Mouse (Mus musculus): ENCODE results near the gene Ppil2. TPM values are rescaled to one million over a fixed set of nuclear protein-coding genes. Genes with fewer than 3 reads are reported as not detected.

Gene Ppil2
- polyA plus RNA-seq, 1 experiment = 84.6 TPM

DNA sequence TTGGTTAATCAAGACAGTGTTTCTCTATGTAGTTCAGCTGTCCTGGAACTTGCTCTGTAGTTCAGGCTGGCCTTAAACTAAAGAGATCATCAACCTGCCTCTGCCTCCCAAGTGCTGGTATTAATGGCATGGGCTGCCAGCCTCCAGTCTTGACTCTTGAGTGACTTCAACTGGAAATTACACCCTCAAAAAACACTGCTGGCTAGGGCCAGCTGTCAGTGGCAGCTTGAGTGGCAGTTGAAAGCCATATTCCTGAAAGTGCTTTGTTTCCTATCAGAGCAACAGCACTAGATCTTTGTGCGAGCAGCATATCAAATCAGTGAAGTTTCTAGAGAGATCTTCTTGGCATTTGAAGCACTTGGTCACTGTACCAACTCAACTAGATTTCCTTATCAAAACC is 69.6 kb downstream of the Ppil2 start:
- no peaks in the 10 kb centered on the region for H3K4me1 ChIP-seq (ENCODE audit: control insufficient read depth, insufficient read depth, insufficient read length)
- H3K4me3 ChIP-seq (ENCODE audit: extremely low read depth, insufficient read depth, insufficient read length) = no peak overlapping the region
- TF ChIP-seq CTCF (IDR thresholded peaks at IDR 0.05; ENCODE audit: extremely low read depth, insufficient read depth, insufficient read length, insufficient replicate concordance) = no peak
- TF ChIP-seq POLR2A (IDR thresholded peaks at IDR 0.05; ENCODE audit: low read depth, low read length) = no peak
- H3K27me3 ChIP-seq (ENCODE audit: control insufficient read depth, insufficient read depth, low read length) = no peaks in the 10 kb centered on the region
- DNase-seq (ENCODE audit: low read depth in 1 of 2, low spot score in 2 of 2) = no peak
- WGBS = 93% methylated on average over 1 of the region's 1 CpGs
- no peak overlapping the region for H3K27ac ChIP-seq (ENCODE audit: insufficient read depth, low read length)
- peaks cover 33% of the 10 kb centered on the region for H3K36me3 ChIP-seq (ENCODE audit: control insufficient read depth, insufficient read depth, low read length)

DNA sequence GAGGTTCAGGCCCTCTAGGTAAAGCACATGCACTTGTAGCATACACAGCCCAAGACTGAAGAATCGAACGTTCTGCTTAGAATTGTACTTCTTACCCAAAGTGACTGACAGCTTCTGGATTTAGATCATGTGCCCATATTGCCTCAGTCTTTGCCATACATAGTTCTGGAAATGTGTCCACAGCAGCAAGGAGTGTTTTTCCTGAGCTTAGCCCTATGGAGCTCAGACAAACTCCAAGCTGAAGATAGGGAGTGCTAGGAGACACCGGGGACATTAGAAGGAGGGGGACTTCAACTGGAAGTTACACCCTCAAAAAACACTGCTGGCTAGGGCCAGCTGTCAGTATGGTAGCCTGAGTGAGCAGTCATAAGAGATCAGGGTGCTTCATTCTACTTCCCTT is 70.3 kb downstream of the Ppil2 start:
- Histone ChIP-seq H3K36me3 (ENCODE audit: control insufficient read depth, insufficient read depth, low read length) (peaks cover 39% of the 10 kb centered on the region), H3K27me3 (ENCODE audit: control insufficient read depth, insufficient read depth, low read length) (no peaks in the 10 kb centered on the region), H3K27ac (ENCODE audit: insufficient read depth, low read length) (no peak overlapping the region), H3K4me1 (ENCODE audit: control insufficient read depth, insufficient read depth, insufficient read length) (no peaks in the 10 kb centered on the region), H3K4me3 (ENCODE audit: extremely low read depth, insufficient read depth, insufficient read length) (no peak overlapping the region)
- 95% methylated on average over 3 of the region's 3 CpGs for WGBS
- no peak for DNase-seq (ENCODE audit: low read depth in 1 of 2, low spot score in 2 of 2)
- TF ChIP-seq CTCF (IDR thresholded peaks at IDR 0.05; ENCODE audit: extremely low read depth, insufficient read depth, insufficient read length, insufficient replicate concordance) = no peak
- TF ChIP-seq POLR2A (IDR thresholded peaks at IDR 0.05; ENCODE audit: low read depth, low read length) = no peak

Other genes starting within 250 kb of the Ppil2 start
- gene Igll1, start 247.3 kb downstream of the Ppil2 start, polyA plus RNA-seq (2012; rRNA removed) = 0.25 TPM in 1 of 2 replicates, not detected in the other
- gene Top3b, start 240.5 kb downstream of the Ppil2 start, polyA plus RNA-seq (2012; rRNA removed) = 63.3 and 65.7 TPM in 2 replicates
- gene Vpreb1, start 240.4 kb downstream of the Ppil2 start, polyA plus RNA-seq (2012; rRNA removed) = 2.6 and 4.6 TPM in 2 replicates
- gene Ppm1f, start 214.8 kb downstream of the Ppil2 start, polyA plus RNA-seq (2012; rRNA removed) = 10.1 and 11.3 TPM in 2 replicates
- 48.3 and 48.7 TPM in 2 replicates for gene Mapk1, start 127.9 kb downstream of the Ppil2 start, polyA plus RNA-seq (2012; rRNA removed)
- gene Ypel1, start 41.6 kb downstream of the Ppil2 start, polyA plus RNA-seq (2012; rRNA removed) = 0.43 and 0.61 TPM in 2 replicates
- gene 2610318N02Rik, start 13.9 kb upstream of the Ppil2 start, polyA plus RNA-seq (2012; rRNA removed) = 6.2 and 7.1 TPM in 2 replicates
- gene Sdf2l1, start 21.1 kb upstream of the Ppil2 start, polyA plus RNA-seq (2012; rRNA removed) = 71.8 and 79.3 TPM in 2 replicates
- gene Ydjc, start 33.4 kb upstream of the Ppil2 start, polyA plus RNA-seq (2012; rRNA removed) = 13.1 and 19.9 TPM in 2 replicates
- gene Ccdc116, start 36.0 kb upstream of the Ppil2 start, polyA plus RNA-seq (2012; rRNA removed) = 1.5 and 2.1 TPM in 2 replicates
- 28.3 and 31.4 TPM in 2 replicates for gene Ube2l3, start 91.4 kb upstream of the Ppil2 start, polyA plus RNA-seq (2012; rRNA removed)
- 0.02 and 0.07 TPM in 2 replicates for gene Rimbp3, start 97.3 kb upstream of the Ppil2 start, polyA plus RNA-seq (2012; rRNA removed)
- 1.2 and 1.5 TPM in 2 replicates for gene Hic2, start 122.3 kb upstream of the Ppil2 start, polyA plus RNA-seq (2012; rRNA removed)
- gene Tmem191c, start 164.8 kb upstream of the Ppil2 start, polyA plus RNA-seq (2012; rRNA removed) = 20.0 and 22.9 TPM in 2 replicates
- 0.05 and 0.14 TPM in 2 replicates for gene Serpind1, start 220.1 kb upstream of the Ppil2 start, polyA plus RNA-seq (2012; rRNA removed)

Data from spleen, adult 2 months (tissue).